Mouse (Mus musculus) CH12.LX (cell line): ENCODE data around the gene Ell2.

Source experiments
- CHD2 ChIP-seq: IDR thresholded peaks from 2 replicates; pipeline ENCODE4 v1.6.1; 2011; ENCODE audit warnings: low read length, improper control_type of control experiment
- CTCF ChIP-seq, 2 experiments: IDR thresholded peaks in 1 of 2; conservative IDR thresholded peaks in 1 of 2; 2 replicates each; pipeline ENCODE4 v1.5.1; 2011 to 2012; ENCODE audit warnings: low read depth in 2 of 2, low read length in 2 of 2, improper control_type of control experiment in 1 of 2, inconsistent platforms in 1 of 2, mild to moderate bottlenecking in 1 of 2, moderate library complexity in 1 of 2
- JUND ChIP-seq: conservative IDR thresholded peaks from 2 replicates; pipeline ENCODE4 v1.6.1; 2011; ENCODE audit warnings: low read depth, low read length, improper control_type of control experiment
- MEF2A ChIP-seq: IDR thresholded peaks from 2 replicates; pipeline ENCODE4 v1.6.1; 2014; ENCODE audit warnings: low read depth, mild to moderate bottlenecking, inconsistent platforms, low read length, improper control_type of control experiment, borderline replicate concordance
- NRF1 ChIP-seq: IDR thresholded peaks from 2 replicates; pipeline ENCODE4 v1.6.1; 2014; ENCODE audit warnings: low read depth, mild to moderate bottlenecking, inconsistent platforms, low read length, improper control_type of control experiment, moderate library complexity
- POLR2AphosphoS2 ChIP-seq: IDR thresholded peaks from 2 replicates; pipeline ENCODE4 v1.6.1; 2011; ENCODE audit warnings: low read depth, low read length, improper control_type of control experiment
- RAD21 ChIP-seq: IDR thresholded peaks from 2 replicates; pipeline ENCODE4 v1.6.1; 2011; ENCODE audit warnings: low read depth, mild to moderate bottlenecking, low read length, improper control_type of control experiment, moderate library complexity
- SIN3A ChIP-seq: IDR thresholded peaks from 2 replicates; pipeline ENCODE4 v1.6.1; 2012; ENCODE audit warnings: low read length, improper control_type of control experiment, inconsistent platforms
- TCF12 ChIP-seq: IDR thresholded peaks from 2 replicates; pipeline ENCODE4 v1.6.1; 2014; ENCODE audit warnings: low read depth, mild to moderate bottlenecking, inconsistent platforms, low read length, improper control_type of control experiment

- TF ChIP-seq NRF1 (no peak), CTCF (conservative IDR thresholded peaks at IDR 0.05 in 1 of 2, IDR thresholded peaks at IDR 0.05 in 1 of 2; ENCODE audit: low read depth in 2 of 2, low read length in 2 of 2) (no peak), MEF2A (no peak), POLR2AphosphoS2 (no peak), SIN3A (no peak), JUND (peak; percentile 78), TCF12 (peak; percentile 32; the same call in 1 of the 2 replicates), CHD2 (no peak), RAD21 (no peak; the same call in 1 of the 2 replicates)
These were observed 32.4 kb downstream of the Ell2 start for GRCm38 (mm10) chr13:75738957-75739356.
